Mouse (Mus musculus): ENCODE measurements at regions not wholly inside any gene's neighbourhood (a gene's known extent, or its start where the extent isn't known, plus 50 kb on each side); places are given as distances from the start of the nearest gene placed in this dataset.

DNA sequence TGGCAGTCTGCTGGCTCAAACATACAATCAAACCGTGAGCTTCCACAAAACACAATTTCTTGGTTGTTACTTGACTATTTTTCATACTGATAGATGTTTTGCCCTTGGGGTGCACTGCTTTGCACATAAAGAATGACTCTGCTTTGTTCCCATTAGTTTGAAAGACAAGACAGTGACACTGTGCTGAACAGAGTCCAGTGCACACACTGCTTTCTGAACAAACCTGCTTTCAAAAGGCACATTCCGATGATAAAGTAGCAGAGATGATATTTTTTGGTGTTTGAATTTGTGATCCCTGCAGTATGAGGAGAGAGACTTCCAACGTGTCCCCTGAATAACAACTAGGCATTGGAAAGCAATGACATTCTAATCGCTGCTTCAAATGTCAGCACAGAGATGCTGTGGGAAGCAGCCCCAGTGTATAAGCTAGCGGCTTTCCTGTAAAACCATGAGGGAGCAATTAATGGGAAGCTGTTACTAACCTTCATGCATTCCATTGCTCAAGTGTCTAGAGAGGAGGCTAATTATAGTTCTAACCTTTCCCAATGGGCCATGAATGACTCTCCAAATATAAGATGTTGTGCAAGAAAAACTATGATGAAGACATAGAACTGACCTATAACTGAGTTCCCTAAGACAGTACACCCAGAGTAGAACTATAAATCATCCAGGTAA is 673.5 kb upstream of the Map3k7 start:
- Histone ChIP-seq H3K27me3 (ENCODE audit: control insufficient read depth in 1 of 2, insufficient read depth in 2 of 2, low read length in 2 of 2) (no peaks in the 10 kb centered on the region), H3K36me3 (ENCODE audit: control insufficient read depth in 1 of 2, insufficient read depth in 2 of 2, low read length in 2 of 2) (no peaks in the 10 kb centered on the region), H3K27ac (ENCODE audit: control insufficient read depth, low read depth, low read length) (no peak overlapping the region), H3K4me1 (ENCODE audit: control insufficient read depth in 1 of 2, insufficient read depth in 2 of 2, low read length in 2 of 2) (no peaks in the 10 kb centered on the region), H3K9me3 (replicated peaks; ENCODE audit: insufficient read depth, low read length) (no peaks in the 10 kb centered on the region), H3K4me3 (ENCODE audit: control insufficient read depth in 1 of 2, insufficient read depth in 1 of 2, low read depth in 2 of 2, low read length in 2 of 2) (no peak overlapping the region), H3K9ac (ENCODE audit: control insufficient read depth, low read depth, low read length, poor library complexity, severe bottlenecking) (no peak overlapping the region), H3K79me2 (ENCODE audit: control insufficient read depth, insufficient read depth, low read length, poor library complexity) (no peaks in the 10 kb centered on the region)
- TF ChIP-seq JUND (IDR thresholded peaks at IDR 0.05; ENCODE audit: low read depth, low read length) (no peak), SIN3A (IDR thresholded peaks at IDR 0.05; ENCODE audit: low read length) (no peak), MYC (IDR thresholded peaks at IDR 0.05; ENCODE audit: low read depth, low read length) (no peak), ETS1 (IDR thresholded peaks at IDR 0.05; ENCODE audit: low read depth, low read length) (no peak), CHD1 (IDR thresholded peaks at IDR 0.05; ENCODE audit: low read depth, low read length) (no peak), HCFC1 (IDR thresholded peaks at IDR 0.05; ENCODE audit: low read depth, low read length) (no peak), MEF2A (IDR thresholded peaks at IDR 0.05; ENCODE audit: extremely low read depth, insufficient replicate concordance, low read depth, low read length, poor library complexity, severe bottlenecking) (no peak), MXI1 (IDR thresholded peaks at IDR 0.05; ENCODE audit: low read depth, low read length) (no peak), MAX (IDR thresholded peaks at IDR 0.05; ENCODE audit: low read length) (no peak), CTCF (IDR thresholded peaks at IDR 0.05 in 2 of 3, conservative IDR thresholded peaks at IDR 0.05 in 1 of 3; ENCODE audit: control insufficient read depth in 1 of 3, insufficient read depth in 1 of 3, low read depth in 2 of 3, low read length in 3 of 3, poor library complexity in 1 of 3, severe bottlenecking in 1 of 3) (no peak), E2F4 (IDR thresholded peaks at IDR 0.05; ENCODE audit: borderline replicate concordance, low read depth, low read length) (no peak), UBTF (IDR thresholded peaks at IDR 0.05; ENCODE audit: borderline replicate concordance, insufficient read depth, low read depth, low read length) (no peak), ZMIZ1 (IDR thresholded peaks at IDR 0.05; ENCODE audit: low read depth, low read length) (no peak), CHD2 (IDR thresholded peaks at IDR 0.05; ENCODE audit: low read length) (no peak), TCF12 (IDR thresholded peaks at IDR 0.05; ENCODE audit: low read depth, low read length) (no peak), TBP (IDR thresholded peaks at IDR 0.05; ENCODE audit: low read depth, low read length) (no peak)
- DNase-seq (ENCODE audit: low read depth, low spot score): no peak

GRCm38 (mm10) chr4:31293752-31294151 is 670.1 kb upstream of the Map3k7 start:
- Histone ChIP-seq H3K27ac (ENCODE audit: control insufficient read depth, low read depth, low read length) (no peak overlapping the region), H3K27me3 (ENCODE audit: control insufficient read depth in 1 of 2, insufficient read depth in 2 of 2, low read length in 2 of 2) (no peaks in the 10 kb centered on the region), H3K9ac (ENCODE audit: control insufficient read depth, low read depth, low read length, poor library complexity, severe bottlenecking) (no peak overlapping the region), H3K79me2 (ENCODE audit: control insufficient read depth, insufficient read depth, low read length, poor library complexity) (no peaks in the 10 kb centered on the region), H3K9me3 (replicated peaks; ENCODE audit: insufficient read depth, low read length) (no peaks in the 10 kb centered on the region), H3K4me1 (ENCODE audit: control insufficient read depth in 1 of 2, insufficient read depth in 2 of 2, low read length in 2 of 2) (no peaks in the 10 kb centered on the region), H3K4me3 (ENCODE audit: control insufficient read depth in 1 of 2, insufficient read depth in 1 of 2, low read depth in 2 of 2, low read length in 2 of 2) (no peak overlapping the region), H3K36me3 (ENCODE audit: control insufficient read depth in 1 of 2, insufficient read depth in 2 of 2, low read length in 2 of 2) (no peaks in the 10 kb centered on the region)
- no peak for TF ChIP-seq MAFK (IDR thresholded peaks at IDR 0.05; ENCODE audit: borderline replicate concordance, low read depth, low read length)
- no peak for TF ChIP-seq SMC3 (IDR thresholded peaks at IDR 0.05; ENCODE audit: low read depth, low read length)
- no peak for TF ChIP-seq MAZ (IDR thresholded peaks at IDR 0.05; ENCODE audit: low read depth, low read length)
- TF ChIP-seq POLR2AphosphoS5 (IDR thresholded peaks at IDR 0.05; ENCODE audit: borderline replicate concordance, low read depth, low read length): no peak
- no peak for TF ChIP-seq CHD2 (IDR thresholded peaks at IDR 0.05; ENCODE audit: low read length)
- no peak for TF ChIP-seq TCF12 (IDR thresholded peaks at IDR 0.05; ENCODE audit: low read depth, low read length)
- TF ChIP-seq JUND (IDR thresholded peaks at IDR 0.05; ENCODE audit: low read depth, low read length): no peak
- no peak for TF ChIP-seq ZMIZ1 (IDR thresholded peaks at IDR 0.05; ENCODE audit: low read depth, low read length)
- no peak for TF ChIP-seq MXI1 (IDR thresholded peaks at IDR 0.05; ENCODE audit: low read depth, low read length)
- TF ChIP-seq MEF2A (IDR thresholded peaks at IDR 0.05; ENCODE audit: extremely low read depth, insufficient replicate concordance, low read depth, low read length, poor library complexity, severe bottlenecking): no peak
- no peak for TF ChIP-seq CTCF (IDR thresholded peaks at IDR 0.05 in 2 of 3, conservative IDR thresholded peaks at IDR 0.05 in 1 of 3; ENCODE audit: control insufficient read depth in 1 of 3, insufficient read depth in 1 of 3, low read depth in 2 of 3, low read length in 3 of 3, poor library complexity in 1 of 3, severe bottlenecking in 1 of 3)
- TF ChIP-seq EP300 (IDR thresholded peaks at IDR 0.05; ENCODE audit: low read depth in 1 of 2, low read length in 2 of 2): no peak
- no peak for TF ChIP-seq MYC (IDR thresholded peaks at IDR 0.05; ENCODE audit: low read depth, low read length)
- TF ChIP-seq ETS1 (IDR thresholded peaks at IDR 0.05; ENCODE audit: low read depth, low read length): no peak
- TF ChIP-seq TBP (IDR thresholded peaks at IDR 0.05; ENCODE audit: low read depth, low read length): no peak
- TF ChIP-seq RCOR1 (IDR thresholded peaks at IDR 0.05; ENCODE audit: low read depth, low read length): no peak
- TF ChIP-seq NELFE (IDR thresholded peaks at IDR 0.05; ENCODE audit: low read depth, low read length): no peak
- no peak for DNase-seq (ENCODE audit: low read depth, low spot score)

Data from MEL (cell line).